Mouse (Mus musculus) liver, postnatal 0 days (tissue): Measurements from ENCODE around the gene Wdr46.
"Not testable (repeated sequence)": the region's sequence is repeated elsewhere in the genome, so short reads cannot be mapped to it uniquely, and the experiment has no call there.

Experiments used
- CTCF ChIP-seq: sonication (generic); IDR thresholded peaks from 2 replicates; pipeline ENCODE4 v1.5.1; 2016; ENCODE audit warnings: antibody characterized with exemption, low read depth
- EP300 ChIP-seq: IDR thresholded peaks from 2 replicates; pipeline ENCODE4 v1.6.1; 2016; ENCODE audit warnings: antibody characterized with exemption, low read depth, mild to moderate bottlenecking

GRCm38 (mm10) chr17:33982136-33982535 is 41.7 kb downstream of the Wdr46 start:
- peak; percentile 96 for TF ChIP-seq CTCF
- TF ChIP-seq EP300 = not testable (repeated sequence)
